Mouse (Mus musculus): Measurements from ENCODE around the gene Crtc1. TPM values are rescaled to one million over a fixed set of nuclear protein-coding genes. Genes with fewer than 3 reads are reported as not detected.

Crtc1 gene
- polyA plus RNA-seq, 1 experiment from 2014 or later: 13.6 TPM

GRCm38 (mm10) chr8:70469295-70469916 lies 30.0 kb upstream of the Crtc1 start:
- Histone ChIP-seq H3K4me1 (replicated peaks; ENCODE audit: insufficient read depth, low read length) (peaks cover 8% of the 10 kb centered on the region; the same call in 1 of the 2 replicates), H3K9me3 (replicated peaks; ENCODE audit: low read length) (no peaks in the 10 kb centered on the region), H3K27ac (no peak overlapping the region), H3K9ac (ENCODE audit: low read depth, low read length) (no peak overlapping the region), H3K4me3 (replicated peaks; ENCODE audit: low read depth, low read length) (no peak overlapping the region), H3K36me3 (ENCODE audit: insufficient read depth, low read length) (0 out of 2 replicates have a peak, but pooled peaks cover 2% of the 10 kb centered on the region), H3K4me2 (ENCODE audit: low read length) (no peak overlapping the region), H3K27me3 (ENCODE audit: insufficient read depth, low read length) (no peaks in the 10 kb centered on the region)
- 54% methylated on average over 10 of the region's 10 CpGs for WGBS
- ATAC-seq (replicated peaks; ENCODE audit: low FRiP score, low read depth) (no peak), DNase-seq (ENCODE audit: low spot score) (no peak)
- TF ChIP-seq CTCF (IDR thresholded peaks at IDR 0.05; ENCODE audit: low read depth): no peak

- H3K9me3 ChIP-seq (replicated peaks; ENCODE audit: low read length): no peaks in the 10 kb centered on the region
- TF ChIP-seq CTCF (IDR thresholded peaks at IDR 0.05; ENCODE audit: low read depth): no peak
- H3K27me3 ChIP-seq (ENCODE audit: insufficient read depth, low read length): no peaks in the 10 kb centered on the region
- no peak overlapping the region for H3K4me3 ChIP-seq (replicated peaks; ENCODE audit: low read depth, low read length)
- H3K9ac ChIP-seq (ENCODE audit: low read depth, low read length): no peak overlapping the region
- 0 out of 2 replicates have a peak, but pooled peaks cover 2% of the 10 kb centered on the region for H3K36me3 ChIP-seq (ENCODE audit: insufficient read depth, low read length)
- DNase-seq (ENCODE audit: low spot score) (no peak), ATAC-seq (replicated peaks; ENCODE audit: low FRiP score, low read depth) (no peak)
- 84% methylated on average over 4 of the region's 4 CpGs for WGBS
- peaks cover 8% of the 10 kb centered on the region; the same call in 1 of the 2 replicates for H3K4me1 ChIP-seq (replicated peaks; ENCODE audit: insufficient read depth, low read length)
- H3K27ac ChIP-seq: no peak overlapping the region
- no peak overlapping the region for H3K4me2 ChIP-seq (ENCODE audit: low read length)
Observed at GRCm38 (mm10) chr8:70468733-70469132, 29.4 kb upstream of the Crtc1 start.

- WGBS: 47% methylated on average over 1 of the region's 1 CpGs
- no peak for TF ChIP-seq CTCF (IDR thresholded peaks at IDR 0.05; ENCODE audit: low read depth)
- ATAC-seq (replicated peaks; ENCODE audit: low FRiP score, low read depth): 0 out of 2 replicates have a peak, but pooled peaks have one; percentile 27
Observed at GRCm38 (mm10) chr8:70467907-70468306, 28.5 kb upstream of the Crtc1 start.

GRCm38 (mm10) chr8:70467229-70467725 lies 27.9 kb upstream of the Crtc1 start:
- no peak overlapping the region for H3K27ac ChIP-seq
- ATAC-seq (replicated peaks; ENCODE audit: low FRiP score, low read depth) (0 out of 2 replicates have a peak, but pooled peaks have one; percentile 9), DNase-seq (ENCODE audit: low spot score) (no peak)
- peaks cover 8% of the 10 kb centered on the region; the same call in 1 of the 2 replicates for H3K4me1 ChIP-seq (replicated peaks; ENCODE audit: insufficient read depth, low read length)
- TF ChIP-seq CTCF (IDR thresholded peaks at IDR 0.05; ENCODE audit: low read depth): no peak
- H3K9me3 ChIP-seq (replicated peaks; ENCODE audit: low read length): no peaks in the 10 kb centered on the region
- H3K4me2 ChIP-seq (ENCODE audit: low read length): no peak overlapping the region
- 55% methylated on average over 5 of the region's 5 CpGs for WGBS
- no peak overlapping the region for H3K4me3 ChIP-seq (replicated peaks; ENCODE audit: low read depth, low read length)
- H3K27me3 ChIP-seq (ENCODE audit: insufficient read depth, low read length): no peaks in the 10 kb centered on the region
- H3K9ac ChIP-seq (ENCODE audit: low read depth, low read length): no peak overlapping the region
- H3K36me3 ChIP-seq (ENCODE audit: insufficient read depth, low read length): 0 out of 2 replicates have a peak, but pooled peaks cover 2% of the 10 kb centered on the region

More at GRCm38 (mm10) chr8:70467907-70468306, 28.5 kb upstream of the Crtc1 start:
- Histone ChIP-seq H3K9ac (ENCODE audit: low read depth, low read length) (no peak overlapping the region), H3K36me3 (ENCODE audit: insufficient read depth, low read length) (0 out of 2 replicates have a peak, but pooled peaks cover 2% of the 10 kb centered on the region), H3K4me3 (replicated peaks; ENCODE audit: low read depth, low read length) (no peak overlapping the region), H3K4me1 (replicated peaks; ENCODE audit: insufficient read depth, low read length) (peaks cover 8% of the 10 kb centered on the region; the same call in 1 of the 2 replicates), H3K27me3 (ENCODE audit: insufficient read depth, low read length) (no peaks in the 10 kb centered on the region), H3K27ac (no peak overlapping the region), H3K4me2 (ENCODE audit: low read length) (no peak overlapping the region), H3K9me3 (replicated peaks; ENCODE audit: low read length) (no peaks in the 10 kb centered on the region)
- DNase-seq (ENCODE audit: low spot score): no peak

GRCm38 (mm10) chr8:70466771-70467170 lies 27.4 kb upstream of the Crtc1 start:
- Histone ChIP-seq H3K4me3 (replicated peaks; ENCODE audit: low read depth, low read length) (no peak overlapping the region), H3K4me1 (replicated peaks; ENCODE audit: insufficient read depth, low read length) (peaks cover 8% of the 10 kb centered on the region; the same call in 1 of the 2 replicates), H3K9ac (ENCODE audit: low read depth, low read length) (no peak overlapping the region), H3K36me3 (ENCODE audit: insufficient read depth, low read length) (0 out of 2 replicates have a peak, but pooled peaks cover 2% of the 10 kb centered on the region), H3K9me3 (replicated peaks; ENCODE audit: low read length) (no peaks in the 10 kb centered on the region), H3K27ac (no peak overlapping the region), H3K27me3 (ENCODE audit: insufficient read depth, low read length) (no peaks in the 10 kb centered on the region), H3K4me2 (ENCODE audit: low read length) (0 out of 2 replicates have a peak overlapping the region, but pooled peaks have one; percentile 11)
- WGBS: 48% methylated on average over 11 of the region's 11 CpGs
- DNase-seq (ENCODE audit: low spot score) (no peak), ATAC-seq (replicated peaks; ENCODE audit: low FRiP score, low read depth) (no peak)
- TF ChIP-seq CTCF (IDR thresholded peaks at IDR 0.05; ENCODE audit: low read depth): no peak

- no peaks in the 10 kb centered on the region for H3K27me3 ChIP-seq (ENCODE audit: insufficient read depth, low read length)
- no peak overlapping the region for H3K9ac ChIP-seq (ENCODE audit: low read depth, low read length)
- peaks cover 8% of the 10 kb centered on the region; the same call in 1 of the 2 replicates for H3K4me1 ChIP-seq (replicated peaks; ENCODE audit: insufficient read depth, low read length)
- no peaks in the 10 kb centered on the region for H3K9me3 ChIP-seq (replicated peaks; ENCODE audit: low read length)
- ATAC-seq (replicated peaks; ENCODE audit: low FRiP score, low read depth): no peak
- no peak overlapping the region for H3K4me3 ChIP-seq (replicated peaks; ENCODE audit: low read depth, low read length)
- 84% methylated on average over 4 of the region's 4 CpGs for whole genome bisulfite sequencing
- no peak overlapping the region for H3K27ac ChIP-seq
- no peak overlapping the region for H3K4me2 ChIP-seq (ENCODE audit: low read length)
- no peak for TF ChIP-seq CTCF (IDR thresholded peaks at IDR 0.05; ENCODE audit: low read depth)
- no peak for DNase-seq (ENCODE audit: low spot score)
- H3K36me3 ChIP-seq (ENCODE audit: insufficient read depth, low read length): 0 out of 2 replicates have a peak, but pooled peaks cover 2% of the 10 kb centered on the region
Observed at GRCm38 (mm10) chr8:70466305-70466704, 26.9 kb upstream of the Crtc1 start.

Measured in kidney, postnatal 0 days (tissue).